Mouse (Mus musculus) left cerebral cortex, adult 2 months (tissue): ENCODE measurements at regions not wholly inside any gene's neighbourhood (a gene's known extent, or its start where the extent isn't known, plus 50 kb on each side); places are given as distances from the start of the nearest gene placed in this dataset.
A peak's percentile ranks its signal among the peaks of the same experiment; 100 is the strongest.

Experiments
- DNase-seq, 2 experiments: peaks; one replicate each; pipeline ENCODE4 v3.0.0; 2021 to 2022; ENCODE audit warnings: low spot score in 2 of 2, mixed read lengths in 1 of 2; ENCODE audit errors: extremely low spot score in 1 of 2
- H3K27ac ChIP-seq: fragments of 200-600 bp; 2 replicates; pipeline ENCODE4 v1.8.1; 2022
- H3K4me3 ChIP-seq: fragments of 200-600 bp; 2 replicates; pipeline ENCODE4 v1.8.1; 2022
- CTCF ChIP-seq: fragments of 200-600 bp; IDR thresholded peaks from 2 replicates; pipeline ENCODE4 v1.8.1; 2022; ENCODE audit warnings: antibody characterized with exemption, mild to moderate bottlenecking, moderate library complexity
- intact Hi-C: fragments of 180-260 bp; cut with DNase I; formaldehyde crosslinking; loops from one replicate; pipeline ENCODE4 v1.15.1; 2025

GRCm38 (mm10) chr5:64634008-64634407 is 169.2 kb upstream of the Klf3 start:
- Histone ChIP-seq H3K4me3 (no peak overlapping the region), H3K27ac (no peak overlapping the region)
- TF ChIP-seq CTCF, result no peak
- no peak for DNase-seq
- intact Hi-C loops, result no loop called here

- intact Hi-C loops, result no loop called here
- no peak overlapping the region for H3K4me3 ChIP-seq
- DNase-seq, result no peak
- TF ChIP-seq CTCF, result no peak
- H3K27ac ChIP-seq, result no peak overlapping the region
Observed at GRCm38 (mm10) chr5:64634721-64635120, 168.5 kb upstream of the Klf3 start.

- intact Hi-C loops, result no loop called here
- H3K4me3 ChIP-seq, result no peak overlapping the region
- H3K27ac ChIP-seq, result no peak overlapping the region
- TF ChIP-seq CTCF, result no peak
- DNase-seq, result no peak
Observed at GRCm38 (mm10) chr5:64636301-64636700, 166.9 kb upstream of the Klf3 start.

- H3K4me3 ChIP-seq, result no peak overlapping the region
- intact Hi-C loops, result no loop called here
- no peak overlapping the region for H3K27ac ChIP-seq
- DNase-seq, result no peak
- no peak for TF ChIP-seq CTCF
Observed at GRCm38 (mm10) chr5:64643584-64643983, 159.6 kb upstream of the Klf3 start.

- no peak for TF ChIP-seq CTCF
- Histone ChIP-seq H3K4me3 (peak overlapping the region; percentile 29; the same call in 1 of the 2 replicates), H3K27ac (no peak overlapping the region)
- DNase-seq, result peak in 1 of 2 experiments; percentile 24
- intact Hi-C loops, result no loop called here
Observed at GRCm38 (mm10) chr5:64647417-64648125, 155.6 kb upstream of the Klf3 start.

GRCm38 (mm10) chr5:64648492-64648891 is 154.7 kb upstream of the Klf3 start:
- DNase-seq, result no peak
- Histone ChIP-seq H3K27ac (no peak overlapping the region), H3K4me3 (no peak overlapping the region)
- intact Hi-C loops, result no loop called here
- TF ChIP-seq CTCF, result no peak

GRCm38 (mm10) chr5:64651407-64651806 is 151.8 kb upstream of the Klf3 start:
- no peak for DNase-seq
- intact Hi-C loops, result no loop called here
- TF ChIP-seq CTCF, result no peak
- no peak overlapping the region for H3K4me3 ChIP-seq
- no peak overlapping the region for H3K27ac ChIP-seq

- Histone ChIP-seq H3K4me3 (no peak overlapping the region), H3K27ac (no peak overlapping the region)
- no peak for TF ChIP-seq CTCF
- intact Hi-C loops, result no loop called here
- DNase-seq, result no peak
Observed at GRCm38 (mm10) chr5:64653764-64654163, 149.4 kb upstream of the Klf3 start.

- intact Hi-C loops, result no loop called here
- TF ChIP-seq CTCF, result no peak
- Histone ChIP-seq H3K27ac (no peak overlapping the region), H3K4me3 (no peak overlapping the region)
- DNase-seq, result no peak
Observed at GRCm38 (mm10) chr5:64655286-64655685, 147.9 kb upstream of the Klf3 start.

GRCm38 (mm10) chr5:64661959-64662358 is 141.2 kb upstream of the Klf3 start:
- intact Hi-C loops, result no loop called here
- TF ChIP-seq CTCF, result no peak
- no peak overlapping the region for H3K4me3 ChIP-seq
- H3K27ac ChIP-seq, result no peak overlapping the region
- no peak for DNase-seq

- intact Hi-C loops, result no loop called here
- DNase-seq, result no peak
- H3K4me3 ChIP-seq, result no peak overlapping the region
- no peak for TF ChIP-seq CTCF
- H3K27ac ChIP-seq, result no peak overlapping the region
Observed at GRCm38 (mm10) chr5:64662476-64662875, 140.7 kb upstream of the Klf3 start.

GRCm38 (mm10) chr5:64663766-64664165 is 139.4 kb upstream of the Klf3 start:
- intact Hi-C loops, result no loop called here
- no peak overlapping the region for H3K4me3 ChIP-seq
- H3K27ac ChIP-seq, result no peak overlapping the region
- no peak for DNase-seq
- no peak for TF ChIP-seq CTCF

GRCm38 (mm10) chr5:64665064-64665463 is 138.1 kb upstream of the Klf3 start:
- no peak for DNase-seq
- Histone ChIP-seq H3K4me3 (no peak overlapping the region), H3K27ac (no peak overlapping the region)
- TF ChIP-seq CTCF, result no peak
- intact Hi-C loops, result no loop called here
